Mouse (Mus musculus): ENCODE results near the gene Rnf44. TPM values are rescaled to one million over a fixed set of nuclear protein-coding genes. Genes with fewer than 3 reads are reported as not detected.

The Rnf44 gene
- total RNA-seq, 2 experiments from 2014 or later, result 23.8 to 29.2 TPM

GRCm38 (mm10) chr13:54687096-54687495, 6.6 kb downstream of the Rnf44 start:
- DNase-seq (ENCODE audit: low spot score), result peak; percentile 65

- DNase-seq (ENCODE audit: low spot score), result no peak
These were observed 7.3 kb downstream of the Rnf44 start for GRCm38 (mm10) chr13:54686139-54687053.

- DNase-seq (ENCODE audit: low spot score), result peak; percentile 29
These were observed 8.5 kb downstream of the Rnf44 start for GRCm38 (mm10) chr13:54685174-54685573.

- DNase-seq (ENCODE audit: low spot score), result no peak
These were observed 9.4 kb downstream of the Rnf44 start for GRCm38 (mm10) chr13:54684140-54684896.

GRCm38 (mm10) chr13:54683301-54683700, 10.4 kb downstream of the Rnf44 start:
- DNase-seq (ENCODE audit: low spot score), result no peak

GRCm38 (mm10) chr13:54681291-54681690, 12.4 kb downstream of the Rnf44 start:
- no peak for DNase-seq (ENCODE audit: low spot score)

- DNase-seq (ENCODE audit: low spot score), result no peak
These were observed 13.4 kb downstream of the Rnf44 start for GRCm38 (mm10) chr13:54680184-54680853.

GRCm38 (mm10) chr13:54678263-54678662, 15.4 kb downstream of the Rnf44 start:
- DNase-seq (ENCODE audit: low spot score), result no peak

- DNase-seq (ENCODE audit: low spot score), result no peak
These were observed 17.7 kb downstream of the Rnf44 start for GRCm38 (mm10) chr13:54675895-54676590.

- DNase-seq (ENCODE audit: low spot score), result no peak
These were observed 23.2 kb downstream of the Rnf44 start for GRCm38 (mm10) chr13:54670491-54670890.

GRCm38 (mm10) chr13:54665062-54665461, 28.6 kb downstream of the Rnf44 start:
- no peak for DNase-seq (ENCODE audit: low spot score)

- DNase-seq (ENCODE audit: low spot score), result no peak
These were observed 29.2 kb downstream of the Rnf44 start for GRCm38 (mm10) chr13:54664509-54664908.

GRCm38 (mm10) chr13:54663999-54664398, 29.7 kb downstream of the Rnf44 start:
- no peak for DNase-seq (ENCODE audit: low spot score)

GRCm38 (mm10) chr13:54661358-54661757, 32.3 kb downstream of the Rnf44 start:
- no peak for DNase-seq (ENCODE audit: low spot score)

GRCm38 (mm10) chr13:54660877-54661276, 32.8 kb downstream of the Rnf44 start:
- DNase-seq (ENCODE audit: low spot score), result no peak

GRCm38 (mm10) chr13:54650461-54650860, 43.2 kb downstream of the Rnf44 start:
- DNase-seq (ENCODE audit: low spot score), result no peak

GRCm38 (mm10) chr13:54635011-54635410, 58.7 kb downstream of the Rnf44 start:
- no peak for DNase-seq (ENCODE audit: low spot score)

GRCm38 (mm10) chr13:54632731-54633277, 60.9 kb downstream of the Rnf44 start:
- no peak for DNase-seq (ENCODE audit: low spot score)

Data from gastrocnemius, adult 18-20 months (tissue).